Mouse (Mus musculus): Measurements from ENCODE around the gene Setd2.

The Setd2 gene

GRCm38 (mm10) chr9:110655651-110656007 lies 123.2 kb downstream of the Setd2 start:
- H3K36me3 ChIP-seq (ENCODE audit: control insufficient read depth, insufficient read depth, low read length, poor library complexity, severe bottlenecking), result no peaks in the 10 kb centered on the region
- no peak for DNase-seq (ENCODE audit: low read depth, low spot score)
- H3K27me3 ChIP-seq (ENCODE audit: control insufficient read depth, insufficient read depth, low read length, poor library complexity, severe bottlenecking), result no peaks in the 10 kb centered on the region

- Histone ChIP-seq H3K27me3 (ENCODE audit: control insufficient read depth, insufficient read depth, low read length, poor library complexity, severe bottlenecking) (no peaks in the 10 kb centered on the region), H3K36me3 (ENCODE audit: control insufficient read depth, insufficient read depth, low read length, poor library complexity, severe bottlenecking) (no peaks in the 10 kb centered on the region)
- peak; percentile 98 for DNase-seq (ENCODE audit: low read depth, low spot score)
Measured at GRCm38 (mm10) chr9:110656249-110657221, 124.1 kb downstream of the Setd2 start, which contains the start of gene Ccdc12. Gene Ccdc12, plus strand, starts transcription at chr9:110656503.

- H3K27me3 ChIP-seq (ENCODE audit: control insufficient read depth, insufficient read depth, low read length, poor library complexity, severe bottlenecking), result no peaks in the 10 kb centered on the region
- H3K36me3 ChIP-seq (ENCODE audit: control insufficient read depth, insufficient read depth, low read length, poor library complexity, severe bottlenecking), result no peaks in the 10 kb centered on the region; the same call in 1 of the 2 replicates
- peak; percentile 74 for DNase-seq (ENCODE audit: low read depth, low spot score)
Measured at GRCm38 (mm10) chr9:110657474-110658078, 125.2 kb downstream of the Setd2 start.

- no peak for DNase-seq (ENCODE audit: low read depth, low spot score)
- Histone ChIP-seq H3K27me3 (ENCODE audit: control insufficient read depth, insufficient read depth, low read length, poor library complexity, severe bottlenecking) (no peaks in the 10 kb centered on the region), H3K36me3 (ENCODE audit: control insufficient read depth, insufficient read depth, low read length, poor library complexity, severe bottlenecking) (no peaks in the 10 kb centered on the region; the same call in 1 of the 2 replicates)
Measured at GRCm38 (mm10) chr9:110659521-110659920, 127.1 kb downstream of the Setd2 start.

GRCm38 (mm10) chr9:110660208-110660607 lies 127.8 kb downstream of the Setd2 start:
- Histone ChIP-seq H3K27me3 (ENCODE audit: control insufficient read depth, insufficient read depth, low read length, poor library complexity, severe bottlenecking) (no peaks in the 10 kb centered on the region), H3K36me3 (ENCODE audit: control insufficient read depth, insufficient read depth, low read length, poor library complexity, severe bottlenecking) (no peaks in the 10 kb centered on the region; the same call in 1 of the 2 replicates)
- DNase-seq (ENCODE audit: low read depth, low spot score), result no peak

- H3K27me3 ChIP-seq (ENCODE audit: control insufficient read depth, insufficient read depth, low read length, poor library complexity, severe bottlenecking), result no peaks in the 10 kb centered on the region
- no peaks in the 10 kb centered on the region; the same call in 1 of the 2 replicates for H3K36me3 ChIP-seq (ENCODE audit: control insufficient read depth, insufficient read depth, low read length, poor library complexity, severe bottlenecking)
- DNase-seq (ENCODE audit: low read depth, low spot score), result no peak
Measured at GRCm38 (mm10) chr9:110660856-110661612, 128.6 kb downstream of the Setd2 start.

GRCm38 (mm10) chr9:110662844-110663243 lies 130.4 kb downstream of the Setd2 start:
- no peak for DNase-seq (ENCODE audit: low read depth, low spot score)
- Histone ChIP-seq H3K27me3 (ENCODE audit: control insufficient read depth, insufficient read depth, low read length, poor library complexity, severe bottlenecking) (no peaks in the 10 kb centered on the region), H3K36me3 (ENCODE audit: control insufficient read depth, insufficient read depth, low read length, poor library complexity, severe bottlenecking) (no peaks in the 10 kb centered on the region; the same call in 1 of the 2 replicates)

- H3K36me3 ChIP-seq (ENCODE audit: control insufficient read depth, insufficient read depth, low read length, poor library complexity, severe bottlenecking), result no peaks in the 10 kb centered on the region; the same call in none of the 2 replicates
- H3K27me3 ChIP-seq (ENCODE audit: control insufficient read depth, insufficient read depth, low read length, poor library complexity, severe bottlenecking), result no peaks in the 10 kb centered on the region
- peak; percentile 58 for DNase-seq (ENCODE audit: low read depth, low spot score)
Measured at GRCm38 (mm10) chr9:110665912-110666311, 133.5 kb downstream of the Setd2 start.

GRCm38 (mm10) chr9:110666374-110666773 lies 134.0 kb downstream of the Setd2 start:
- DNase-seq (ENCODE audit: low read depth, low spot score), result no peak
- H3K27me3 ChIP-seq (ENCODE audit: control insufficient read depth, insufficient read depth, low read length, poor library complexity, severe bottlenecking), result no peaks in the 10 kb centered on the region
- H3K36me3 ChIP-seq (ENCODE audit: control insufficient read depth, insufficient read depth, low read length, poor library complexity, severe bottlenecking), result no peaks in the 10 kb centered on the region; the same call in none of the 2 replicates

- DNase-seq (ENCODE audit: low read depth, low spot score), result no peak
- no peaks in the 10 kb centered on the region for H3K27me3 ChIP-seq (ENCODE audit: control insufficient read depth, insufficient read depth, low read length, poor library complexity, severe bottlenecking)
- no peaks in the 10 kb centered on the region; the same call in 1 of the 2 replicates for H3K36me3 ChIP-seq (ENCODE audit: control insufficient read depth, insufficient read depth, low read length, poor library complexity, severe bottlenecking)
Measured at GRCm38 (mm10) chr9:110667219-110667836, 134.9 kb downstream of the Setd2 start.
